Mouse (Mus musculus): ENCODE results near the gene Disc1. TPM values are rescaled to one million over a fixed set of nuclear protein-coding genes. Genes with fewer than 3 reads are reported as not detected.

The Disc1 gene
- 2.4 and 2.5 TPM in 2 replicates for total RNA-seq (2021)
- long read RNA-seq, partial matches to known transcripts = 1 of 4 reads
- long read RNA-seq, other reads (novel, unspliced or antisense) = 2 of 4 reads

- DNase-seq = peak; percentile 48
Observed at GRCm38 (mm10) chr8:125053505-125054435, at the start of gene Disc1. Gene Disc1 (plus strand): TSS chr8:125054195.

DNA sequence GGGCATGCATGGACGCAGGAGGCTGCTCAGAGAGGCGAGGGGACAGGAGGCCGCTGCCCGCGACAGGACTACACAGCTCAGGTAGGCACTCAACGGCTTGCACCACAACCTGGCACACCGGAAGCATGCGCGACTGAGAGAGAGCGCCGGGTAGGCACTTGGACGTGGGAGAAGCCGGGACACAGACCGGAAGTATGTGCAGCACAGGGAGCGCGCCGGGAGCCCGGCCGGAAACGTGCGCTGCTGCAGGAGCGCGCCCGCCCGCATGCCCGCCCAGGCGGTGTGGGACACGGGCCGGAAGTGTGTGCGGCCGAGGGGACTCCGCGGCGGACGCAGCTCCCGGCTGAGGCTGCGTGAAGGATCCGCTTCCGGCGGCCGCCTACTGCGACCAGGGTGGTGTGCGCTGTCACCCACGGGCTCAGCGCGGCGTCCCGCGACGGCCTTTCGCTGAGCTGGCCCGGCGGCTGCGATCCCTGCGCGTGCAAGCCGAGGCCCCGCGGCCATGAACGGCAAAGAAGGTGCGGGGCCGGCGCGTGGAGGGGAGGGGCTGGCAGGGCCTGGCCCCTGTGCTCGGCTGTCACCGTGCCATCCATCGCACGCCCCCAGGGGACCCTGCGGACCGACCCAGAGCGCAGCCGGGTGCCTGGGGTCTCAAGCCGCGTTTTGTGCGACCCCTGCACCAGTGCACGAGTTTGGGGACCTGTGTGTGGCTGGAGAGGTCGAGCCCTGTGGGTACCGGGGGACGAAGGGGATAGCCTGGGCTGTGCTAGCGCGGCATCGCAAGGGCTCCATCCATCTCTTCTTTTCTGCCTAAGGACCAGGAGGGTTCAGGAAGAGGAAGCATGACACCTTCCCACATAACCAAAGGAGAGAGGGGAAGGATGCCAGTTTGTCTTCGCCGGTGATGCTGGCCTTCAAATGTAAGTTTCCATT, 41.0 kb upstream of the Disc1 start, which contains the start of gene Tsnax:
TSS of gene Tsnax (plus strand) at position 303 of the 933 bp plus-strand sequence.
- DNase-seq = peak; percentile 93

DNA sequence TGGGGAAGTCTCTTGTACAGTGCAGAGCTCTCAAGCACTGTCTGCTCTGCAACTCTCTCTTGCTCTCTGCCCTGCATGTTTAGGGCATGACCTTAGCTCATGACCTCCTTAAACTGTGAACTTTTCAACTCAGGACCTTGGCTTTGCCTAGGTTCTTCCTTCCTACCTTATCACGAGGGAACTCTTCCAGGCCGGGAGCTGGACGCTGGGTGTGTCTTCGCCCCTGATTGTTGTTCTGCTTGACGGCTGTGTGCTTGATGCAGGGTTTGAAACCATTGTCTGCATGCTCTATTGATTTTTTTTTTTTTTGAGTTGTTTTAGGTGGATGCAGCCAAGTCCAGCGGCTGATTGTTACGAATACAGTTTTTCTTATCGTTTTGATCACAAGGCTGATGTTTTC, 29.9 kb upstream of the Disc1 start:
- no peak for DNase-seq

DNA sequence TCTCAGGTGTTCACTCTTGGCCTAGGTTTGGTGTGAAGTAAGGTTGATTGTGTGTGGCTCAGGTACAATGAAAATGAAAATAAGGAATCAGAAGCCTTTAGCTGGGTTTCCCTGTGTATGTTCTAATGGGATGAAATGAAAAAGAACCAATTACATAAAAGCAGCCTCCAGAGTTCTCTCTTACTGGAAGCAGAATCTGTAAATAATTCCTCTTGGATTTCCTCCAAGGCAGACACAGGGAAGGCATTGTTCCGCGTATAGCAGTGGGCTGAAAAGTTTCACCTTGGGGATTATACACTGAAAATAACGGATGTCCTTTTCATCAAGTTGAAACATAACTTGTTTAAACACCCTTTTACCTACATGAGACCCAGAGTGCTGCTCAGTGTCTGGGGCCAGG, 26.8 kb upstream of the Disc1 start:
- DNase-seq = no peak

GRCm38 (mm10) chr8:125028841-125029240, 25.2 kb upstream of the Disc1 start:
- no peak for DNase-seq

DNA sequence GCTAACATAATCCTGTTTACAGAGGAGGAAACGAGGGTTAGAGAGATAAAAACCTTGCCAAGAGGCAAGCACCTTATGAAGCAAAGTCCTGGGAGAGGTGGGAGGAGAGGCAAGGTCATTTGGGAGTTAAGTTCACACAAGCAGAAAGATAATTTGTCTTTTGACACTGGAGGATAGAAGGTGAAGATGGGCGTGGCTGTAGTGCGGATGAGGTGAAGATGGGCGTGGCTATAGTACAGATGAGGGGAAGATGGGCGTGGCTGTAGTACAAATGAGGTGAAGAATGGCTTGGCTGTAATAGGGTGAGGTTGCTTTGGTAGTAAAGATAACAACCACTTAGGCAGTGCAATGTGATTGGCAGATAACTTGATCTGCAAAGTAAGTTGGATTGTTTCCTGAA, 22.7 kb upstream of the Disc1 start:
- no peak for DNase-seq

- peak; percentile 78 for DNase-seq
Observed at GRCm38 (mm10) chr8:125034669-125035068, 19.3 kb upstream of the Disc1 start.

DNA sequence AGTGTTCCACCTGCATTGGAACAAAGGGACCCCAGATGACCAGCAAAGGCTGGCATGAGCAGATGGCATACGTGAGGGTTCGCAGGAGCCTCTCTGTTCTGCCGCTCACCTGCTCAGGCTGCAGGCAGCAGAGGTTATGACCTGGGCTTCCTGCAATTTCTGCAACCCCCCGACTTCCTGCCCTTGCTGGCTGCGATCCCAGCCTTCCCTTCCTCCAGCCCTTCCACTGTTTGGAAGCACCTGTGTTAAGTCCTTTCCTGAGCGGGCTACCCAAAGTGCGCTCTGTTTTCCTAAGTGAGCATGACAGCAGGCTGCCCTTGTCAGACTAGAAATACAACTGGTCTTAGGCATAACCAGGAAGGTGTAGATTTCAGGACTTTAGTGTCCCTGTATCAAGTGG, 16.9 kb upstream of the Disc1 start:
- DNase-seq = no peak

- no peak for DNase-seq
Observed at GRCm38 (mm10) chr8:125038731-125039130, 15.3 kb upstream of the Disc1 start.

DNA sequence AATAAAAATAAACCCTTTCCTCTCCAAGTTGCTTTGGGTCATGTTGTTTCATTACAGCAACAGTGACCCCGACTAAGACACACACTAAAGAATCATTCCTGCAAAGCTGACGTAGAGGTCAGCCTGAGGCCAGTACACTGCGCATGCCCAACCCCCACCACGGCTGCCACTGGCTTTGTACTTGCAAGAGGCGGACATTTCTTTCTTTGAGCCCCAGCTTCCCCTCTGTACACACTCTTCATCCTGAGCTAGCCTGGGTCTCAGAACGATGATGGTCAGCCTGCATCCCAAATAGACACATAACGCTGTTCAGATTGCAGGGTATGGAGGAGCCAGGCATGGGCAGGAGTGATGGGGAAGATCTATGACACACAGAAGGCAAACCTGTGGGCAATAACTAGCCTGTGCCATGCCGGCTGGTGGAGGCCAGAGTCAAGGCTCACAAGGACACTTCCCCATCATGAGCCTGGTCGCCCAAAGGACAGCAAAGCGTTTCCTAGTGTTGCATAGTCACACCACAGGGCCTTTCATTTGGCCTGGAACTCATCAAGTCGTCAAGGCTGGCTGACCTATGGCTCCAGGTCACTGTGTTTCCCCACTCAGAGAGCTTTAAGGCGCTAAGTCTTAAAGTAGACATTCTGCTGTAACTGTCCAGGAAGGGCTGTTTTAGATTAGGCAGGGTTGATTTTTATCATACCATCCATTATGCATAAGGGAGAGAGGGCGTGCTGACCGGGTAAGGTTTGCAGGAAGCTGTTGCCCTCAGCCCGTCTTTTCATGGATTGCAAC, 13.2 kb upstream of the Disc1 start:
- no peak for DNase-seq

- no peak for DNase-seq
Observed at GRCm38 (mm10) chr8:125041496-125041895, 12.5 kb upstream of the Disc1 start.

GRCm38 (mm10) chr8:125043394-125043793, 10.6 kb upstream of the Disc1 start:
- no peak for DNase-seq

GRCm38 (mm10) chr8:125043935-125044334, 10.1 kb upstream of the Disc1 start:
- no peak for DNase-seq

- no peak for DNase-seq
Observed at GRCm38 (mm10) chr8:125045760-125046159, 8.2 kb upstream of the Disc1 start.

DNA sequence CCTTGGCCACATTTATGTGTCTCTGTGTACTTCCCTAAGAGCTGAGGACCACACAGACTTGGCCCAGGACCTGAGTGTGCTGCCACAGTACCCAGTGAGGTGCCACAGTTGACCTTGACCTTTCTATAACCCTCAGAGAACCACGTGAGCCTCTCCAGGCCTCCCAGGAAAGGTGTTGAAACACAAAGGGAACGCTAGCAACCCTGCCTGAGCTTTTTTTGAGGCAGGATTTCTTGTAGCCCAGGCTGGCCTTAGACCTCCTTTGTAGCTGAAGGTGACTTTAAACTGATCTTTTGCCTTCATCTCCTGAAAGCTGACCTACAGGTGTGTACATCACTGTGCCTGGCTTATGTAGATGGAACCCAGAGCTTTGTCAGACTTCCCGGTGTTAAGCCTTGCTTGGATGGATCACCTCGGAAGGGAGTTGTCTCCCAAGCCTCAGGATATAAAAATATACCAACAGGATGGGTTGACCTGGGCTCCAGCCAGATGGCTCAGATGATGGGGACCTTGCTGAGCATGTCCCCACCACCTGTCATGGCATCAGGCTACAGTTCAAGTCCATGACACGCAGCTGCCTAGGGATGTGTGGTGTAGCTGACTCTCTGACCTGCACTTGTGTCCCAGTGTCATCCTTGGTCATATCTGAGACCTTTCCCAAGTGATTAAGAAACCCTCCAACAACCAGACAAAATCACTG, 4.8 kb upstream of the Disc1 start:
- DNase-seq = no peak

DNA sequence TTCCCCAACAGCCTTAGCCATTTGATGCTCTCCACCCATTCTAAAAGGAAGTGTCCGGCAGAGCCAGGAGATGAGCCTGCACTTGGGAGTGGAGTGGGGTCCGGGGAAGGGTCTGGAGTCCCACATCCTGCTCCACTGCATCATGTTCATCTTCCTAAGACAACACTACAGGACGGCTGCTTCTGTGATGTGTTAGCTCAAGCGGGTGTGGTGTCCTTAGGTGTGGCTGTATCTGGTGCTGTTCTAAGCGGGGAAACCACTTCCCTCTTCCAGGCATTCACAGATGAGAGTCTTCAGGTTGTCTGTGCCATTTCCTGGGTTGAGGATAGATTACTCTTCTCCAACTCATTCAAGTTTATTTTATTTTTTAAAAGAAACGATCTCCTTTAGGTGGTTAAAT, 4.2 kb upstream of the Disc1 start:
- no peak for DNase-seq

DNA sequence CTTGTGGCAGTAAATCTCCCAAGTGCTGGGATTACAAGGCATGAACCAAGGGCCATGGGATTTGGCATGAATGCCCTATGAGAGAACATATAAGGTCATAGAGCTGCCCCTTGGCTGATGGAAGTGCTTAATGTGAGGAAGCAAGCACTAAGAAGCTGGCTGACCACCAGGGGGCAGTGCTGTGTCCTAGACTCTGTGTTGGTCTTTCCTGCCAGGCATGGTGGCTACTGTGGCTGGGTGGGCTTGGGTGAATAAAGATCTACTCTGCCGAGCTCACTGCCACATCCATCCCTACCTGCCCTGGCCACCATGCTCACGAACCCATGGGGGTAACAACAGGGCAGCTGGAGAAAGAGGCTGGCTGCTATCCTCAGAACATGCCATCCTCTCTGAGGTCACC, 2.0 kb upstream of the Disc1 start:
- peak; percentile 84 for DNase-seq

GRCm38 (mm10) chr8:125054436-125054810, 428 bp downstream of the Disc1 start:
- peak; percentile 67 for DNase-seq

GRCm38 (mm10) chr8:125060904-125061303, 6.9 kb downstream of the Disc1 start:
- DNase-seq = no peak

- peak; percentile 51 for DNase-seq
Observed at GRCm38 (mm10) chr8:125065596-125065995, 11.6 kb downstream of the Disc1 start.

GRCm38 (mm10) chr8:125066913-125067595, 13.1 kb downstream of the Disc1 start:
- DNase-seq = peak; percentile 48

Measured in adrenal gland, postnatal 25 days (tissue).